Mouse (Mus musculus) forebrain, embryonic 12.5 days (tissue): ENCODE measurements around the gene Ptgir. TPM values are rescaled to one million over a fixed set of nuclear protein-coding genes. Genes with fewer than 3 reads are reported as not detected.

Experiments
- ATAC-seq: fragments of 200-750 bp; cut with Nextera tagmentation; 2 replicates; pipeline ENCODE4 v1.8.0; 2017; ENCODE audit warnings: moderate TSS enrichment; ENCODE audit not compliant: low FRiP score
- H3K27ac ChIP-seq: fragments of 300-500 bp; sonication (generic); 2 replicates; pipeline ENCODE4 v1.5.1; 2016; ENCODE audit warnings: mild to moderate bottlenecking
- H3K27me3 ChIP-seq: fragments of 300-500 bp; sonication (generic); 2 replicates; pipeline ENCODE4 v1.6.1; 2016; ENCODE audit warnings: mild to moderate bottlenecking
- H3K36me3 ChIP-seq: fragments of 300-500 bp; sonication (generic); replicated peaks from 2 replicates; pipeline ENCODE4 v1.6.1; 2016; ENCODE audit warnings: mild to moderate bottlenecking
- H3K4me1 ChIP-seq: fragments of 300-500 bp; sonication (generic); 2 replicates; pipeline ENCODE4 v1.6.1; 2016
- H3K4me2 ChIP-seq: fragments of 300-500 bp; sonication (generic); 2 replicates; pipeline ENCODE4 v1.6.1; 2016; ENCODE audit warnings: mild to moderate bottlenecking, moderate library complexity
- H3K4me3 ChIP-seq: fragments of 300-500 bp; sonication (generic); replicated peaks from 2 replicates; pipeline ENCODE4 v1.5.1; 2016; ENCODE audit warnings: mild to moderate bottlenecking
- H3K9ac ChIP-seq: fragments of 300-500 bp; sonication (generic); 2 replicates; pipeline ENCODE4 v1.6.1; 2016; ENCODE audit warnings: mild to moderate bottlenecking
- H3K9me3 ChIP-seq: fragments of 300-500 bp; sonication (generic); 2 replicates; pipeline ENCODE4 v1.6.1; 2016
- WGBS: fragments of 180-500 bp; shearing (Covaris S2); methylation state at CpG from one replicate; pipeline ENCODE4 v1.1.7; 2016; 5-methylcytosine and 5-hydroxymethylcytosine counted together
- polyA plus RNA-seq: library from polyadenylated mRNA; unstranded; fragments of >200 nt; fragmentation: Nextera tagmentation; extraction: Ambion mirVana; gene quantifications from 2 replicates; pipeline ENCODE4 v1.2.1, GENCODE M21; 2016

The Ptgir gene
- polyA plus RNA-seq, 1 experiment from 2014 or later, result 0.51 TPM

DNA sequence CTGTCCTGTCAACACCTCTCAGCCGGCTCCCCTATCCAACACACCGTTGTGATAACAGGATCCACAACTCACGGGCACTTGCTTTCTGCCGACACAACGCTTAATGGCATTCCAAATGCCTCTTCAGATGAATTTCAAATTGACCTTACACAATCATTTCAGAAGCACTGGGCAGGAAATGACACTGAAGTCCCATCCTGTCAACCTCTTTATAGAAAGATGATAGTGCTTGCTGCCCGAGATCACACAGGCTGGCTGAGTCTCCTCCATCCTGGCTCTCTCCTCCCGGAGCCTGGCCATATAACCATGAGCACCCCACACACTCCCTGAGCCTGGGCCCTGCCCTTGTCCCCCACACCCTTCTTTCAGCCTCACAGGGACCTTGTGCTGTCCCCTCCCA lies 1.6 kb downstream of the Ptgir start:
- H3K4me1 ChIP-seq, result peaks cover 19% of the 10 kb centered on the region
- H3K4me3 ChIP-seq, result no peak overlapping the region
- no peak overlapping the region for H3K27ac ChIP-seq
- no peak overlapping the region for H3K9ac ChIP-seq
- ATAC-seq, result no peak
- H3K9me3 ChIP-seq, result no peaks in the 10 kb centered on the region
- H3K27me3 ChIP-seq, result no peaks in the 10 kb centered on the region
- WGBS, result 78% methylated on average over 7 of the region's 7 CpGs
- H3K4me2 ChIP-seq, result no peak overlapping the region
- no peaks in the 10 kb centered on the region for H3K36me3 ChIP-seq

DNA sequence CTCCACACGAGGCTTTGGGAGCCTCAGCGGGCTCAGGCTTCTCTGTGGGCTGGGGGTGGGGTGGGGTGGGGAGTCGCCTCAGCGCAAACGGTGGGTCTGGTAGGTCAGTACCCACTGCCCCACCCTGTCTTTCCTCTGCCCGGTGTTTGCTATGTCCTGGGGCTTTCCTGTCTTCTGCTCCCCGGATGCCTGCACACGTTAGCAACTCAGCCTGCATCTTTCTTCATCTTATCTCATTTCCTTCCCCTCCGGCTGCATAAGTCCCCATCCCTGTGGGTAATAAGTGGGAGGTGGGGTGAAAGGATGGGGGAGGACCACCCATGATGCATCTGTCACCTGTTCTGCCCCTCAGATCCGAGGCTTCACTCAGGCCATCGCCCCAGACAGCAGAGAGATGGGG lies 2.1 kb downstream of the Ptgir start:
- no peak for ATAC-seq
- Histone ChIP-seq H3K9me3 (no peaks in the 10 kb centered on the region), H3K27me3 (no peaks in the 10 kb centered on the region), H3K4me1 (peaks cover 19% of the 10 kb centered on the region), H3K4me2 (no peak overlapping the region), H3K36me3 (no peaks in the 10 kb centered on the region), H3K27ac (no peak overlapping the region), H3K9ac (no peak overlapping the region), H3K4me3 (no peak overlapping the region)
- 62% methylated on average over 11 of the region's 11 CpGs for WGBS

DNA sequence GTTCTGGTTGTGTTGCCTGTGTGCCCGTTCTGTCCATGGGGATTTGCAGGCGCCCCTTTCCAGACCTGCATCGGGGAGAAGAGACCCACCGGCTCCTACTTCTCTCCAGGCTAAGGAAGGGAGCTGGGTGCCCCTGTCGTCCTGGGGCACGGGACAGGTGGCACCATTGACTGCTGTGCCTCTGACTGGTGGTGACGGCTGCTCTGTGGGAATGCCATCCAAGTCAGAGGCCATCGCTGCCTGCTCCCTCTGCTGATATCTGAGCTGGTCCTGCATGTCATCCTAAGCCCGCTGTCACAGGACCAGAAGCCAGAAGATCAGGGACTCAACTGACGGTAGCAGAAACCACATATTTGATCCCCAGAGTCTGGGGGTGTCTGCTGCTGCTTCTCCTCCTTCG lies 2.6 kb downstream of the Ptgir start:
- H3K36me3 ChIP-seq, result 0 out of 2 replicates have a peak, but pooled peaks cover under 1% of the 10 kb centered on the region
- H3K4me2 ChIP-seq, result no peak overlapping the region
- H3K9me3 ChIP-seq, result no peaks in the 10 kb centered on the region
- H3K4me3 ChIP-seq, result no peak overlapping the region
- peaks cover 19% of the 10 kb centered on the region for H3K4me1 ChIP-seq
- no peak overlapping the region for H3K9ac ChIP-seq
- no peaks in the 10 kb centered on the region for H3K27me3 ChIP-seq
- H3K27ac ChIP-seq, result no peak overlapping the region
- 68% methylated on average over 11 of the region's 11 CpGs for whole genome bisulfite sequencing
- ATAC-seq, result no peak

DNA sequence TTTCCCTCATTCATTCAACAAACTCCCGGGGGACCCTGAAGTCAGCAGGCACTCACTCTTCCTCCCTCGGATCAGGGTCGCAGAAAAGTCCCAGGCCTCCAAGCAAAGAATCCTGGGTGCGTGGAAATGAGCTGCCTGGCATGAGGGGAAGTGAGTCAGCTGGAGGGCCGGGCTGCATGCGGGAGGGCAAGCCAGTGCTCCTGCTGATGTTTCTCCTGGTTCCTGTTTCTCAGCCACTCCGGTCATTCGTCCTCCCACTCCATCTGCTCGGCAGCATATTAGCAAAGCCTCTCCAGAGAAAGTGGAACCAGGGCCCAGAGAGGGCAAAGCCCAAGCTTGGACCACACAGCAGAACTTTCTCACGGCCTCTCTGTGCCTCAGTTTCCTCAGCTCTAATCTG lies 3.6 kb downstream of the Ptgir start:
- Histone ChIP-seq H3K4me1 (peaks cover 19% of the 10 kb centered on the region), H3K27ac (no peak overlapping the region), H3K36me3 (peaks cover 10% of the 10 kb centered on the region), H3K9me3 (no peaks in the 10 kb centered on the region), H3K27me3 (no peaks in the 10 kb centered on the region), H3K4me2 (no peak overlapping the region), H3K9ac (no peak overlapping the region), H3K4me3 (no peak overlapping the region)
- 65% methylated on average over 10 of the region's 10 CpGs for WGBS
- ATAC-seq, result no peak

DNA sequence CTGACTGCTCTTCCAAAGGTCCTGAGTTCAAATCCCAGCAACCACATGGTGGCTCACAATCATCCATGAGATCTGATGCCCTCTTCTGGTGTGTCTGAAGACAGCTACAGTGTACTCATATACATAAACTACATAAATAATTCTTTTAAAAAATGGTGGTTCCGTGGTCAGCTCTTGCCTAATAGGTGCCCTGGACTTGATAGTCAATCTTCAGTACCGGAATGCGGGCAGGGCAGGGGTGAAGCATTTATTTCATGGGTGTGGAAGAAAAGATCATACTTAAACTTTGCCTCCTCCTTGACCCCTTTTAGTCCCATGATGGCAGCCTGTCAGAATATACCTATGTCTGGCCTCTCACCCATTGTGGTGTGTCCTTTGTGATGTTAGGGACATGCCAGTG lies 5.6 kb downstream of the Ptgir start:
- 0 out of 2 replicates have a peak, but pooled peaks cover 4% of the 10 kb centered on the region for H3K4me1 ChIP-seq
- no peak overlapping the region for H3K4me3 ChIP-seq
- no peak for ATAC-seq
- H3K27me3 ChIP-seq, result no peaks in the 10 kb centered on the region
- no peak overlapping the region for H3K9ac ChIP-seq
- H3K4me2 ChIP-seq, result no peak overlapping the region
- WGBS, result 97% methylated on average over 3 of the region's 3 CpGs
- H3K9me3 ChIP-seq, result no peaks in the 10 kb centered on the region
- H3K36me3 ChIP-seq, result peaks cover 29% of the 10 kb centered on the region
- no peak overlapping the region for H3K27ac ChIP-seq

DNA sequence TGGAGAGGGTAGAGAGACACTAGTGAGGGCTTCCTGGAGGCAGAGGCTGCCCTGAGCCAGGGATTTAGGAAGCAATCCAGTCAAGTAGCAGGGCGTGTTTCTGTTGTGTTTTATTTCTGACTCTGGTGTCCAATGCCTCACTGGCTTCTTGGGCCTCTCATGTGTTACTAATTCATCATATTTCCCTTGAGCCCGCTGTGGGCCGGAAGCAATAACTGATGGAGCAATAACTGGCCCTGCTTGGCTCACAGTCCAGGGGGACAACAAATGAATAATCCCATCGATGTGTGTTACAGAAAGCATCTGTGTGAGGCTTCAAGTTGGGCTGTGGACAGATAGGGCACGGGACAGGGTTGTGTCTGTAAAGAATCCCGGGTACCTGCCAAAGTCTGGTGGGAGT lies 6.1 kb downstream of the Ptgir start:
- Histone ChIP-seq H3K4me1 (0 out of 2 replicates have a peak, but pooled peaks cover 4% of the 10 kb centered on the region), H3K9ac (no peak overlapping the region), H3K9me3 (no peaks in the 10 kb centered on the region), H3K27me3 (no peaks in the 10 kb centered on the region), H3K4me2 (no peak overlapping the region), H3K36me3 (peaks cover 33% of the 10 kb centered on the region), H3K4me3 (no peak overlapping the region), H3K27ac (no peak overlapping the region)
- 89% methylated on average over 6 of the region's 6 CpGs for WGBS
- no peak for ATAC-seq

DNA sequence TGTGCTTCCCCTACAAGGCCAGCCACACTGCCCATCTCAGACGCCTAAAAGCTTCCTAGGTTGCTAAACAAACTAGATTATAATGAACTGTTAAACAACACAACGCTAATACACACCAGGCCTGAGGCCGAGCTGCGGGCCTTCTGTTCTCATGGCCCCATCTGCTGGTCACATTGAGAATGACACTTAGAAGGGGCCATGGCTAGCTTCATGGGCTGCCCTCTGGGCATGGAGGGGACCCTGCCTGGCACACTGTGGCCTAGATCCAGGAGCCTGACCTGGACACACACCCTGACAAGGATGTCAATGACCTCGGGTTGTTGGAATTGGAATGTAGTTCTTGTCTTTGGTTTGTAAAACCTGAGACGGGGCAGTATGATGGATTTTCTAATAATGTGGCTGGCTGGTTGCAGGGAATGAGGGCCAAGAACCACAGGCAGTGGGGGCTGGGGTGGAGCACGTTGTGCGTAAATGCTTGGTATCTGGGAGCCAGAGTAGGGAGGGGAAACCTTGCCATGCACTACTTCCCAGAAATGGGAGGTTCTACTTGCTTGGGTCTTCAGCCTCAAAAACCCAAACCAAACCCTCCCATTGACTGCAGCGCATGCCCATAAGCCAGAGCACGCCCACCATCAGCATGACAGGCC lies 7.6 kb downstream of the Ptgir start:
- Histone ChIP-seq H3K27me3 (no peaks in the 10 kb centered on the region), H3K27ac (no peak overlapping the region), H3K4me3 (no peak overlapping the region), H3K9ac (no peak overlapping the region), H3K4me2 (no peak overlapping the region), H3K4me1 (peaks cover 2% of the 10 kb centered on the region; the same call in 1 of the 2 replicates), H3K9me3 (no peaks in the 10 kb centered on the region), H3K36me3 (peaks cover 49% of the 10 kb centered on the region)
- ATAC-seq, result peak; percentile 72
- 41% methylated on average over 10 of the region's 10 CpGs for WGBS

DNA sequence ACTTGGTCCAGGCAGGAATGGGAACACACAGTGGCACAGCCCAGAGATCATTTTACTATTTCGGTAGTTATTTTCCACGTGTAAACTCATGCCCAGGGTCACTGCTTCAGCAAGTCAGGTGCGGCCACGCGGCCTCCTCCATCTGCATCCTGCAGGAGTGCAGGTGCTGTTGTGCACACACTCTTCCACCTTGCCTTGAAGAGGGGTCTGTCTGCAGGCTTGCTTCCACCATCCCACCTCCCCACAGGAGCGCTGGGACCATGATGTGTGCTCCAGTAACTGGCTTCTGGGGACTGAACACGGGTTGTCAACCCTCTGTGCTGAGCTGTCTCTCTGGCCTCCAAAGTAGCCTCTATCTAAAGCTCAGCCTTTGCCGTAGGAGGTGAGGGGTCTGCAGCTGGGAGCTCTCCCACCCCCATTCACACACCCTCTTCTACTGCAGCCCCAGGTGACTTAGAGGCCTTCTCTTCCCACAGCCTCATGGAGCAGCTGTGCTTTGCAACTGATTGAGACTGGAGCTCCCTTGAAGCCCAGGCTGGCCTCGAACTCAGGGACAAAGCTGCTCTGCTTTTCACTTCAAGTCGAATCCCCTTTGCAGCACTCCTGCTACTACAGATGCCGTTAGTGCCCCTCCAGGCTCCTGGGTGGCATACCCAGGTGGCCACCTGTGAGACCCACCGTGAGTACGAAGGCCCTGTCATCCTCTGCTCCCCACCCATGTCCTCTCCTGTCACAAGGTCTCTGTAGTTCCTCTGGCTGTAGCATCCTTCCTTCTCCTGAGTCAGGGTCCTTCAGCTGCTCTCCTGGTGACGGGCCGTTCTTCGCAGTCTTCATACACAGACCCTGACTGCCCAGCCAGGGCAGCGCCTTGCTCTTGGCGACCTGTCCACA lies 8.4 kb downstream of the Ptgir start:
- Histone ChIP-seq H3K4me3 (no peak overlapping the region), H3K4me1 (peaks cover 9% of the 10 kb centered on the region), H3K27ac (peak overlapping the region; percentile 14; the same call in 1 of the 2 replicates), H3K9me3 (no peaks in the 10 kb centered on the region), H3K27me3 (no peaks in the 10 kb centered on the region), H3K9ac (no peak overlapping the region), H3K4me2 (no peak overlapping the region), H3K36me3 (peaks cover 57% of the 10 kb centered on the region)
- 85% methylated on average over 18 of the region's 18 CpGs for WGBS
- ATAC-seq, result no peak

DNA sequence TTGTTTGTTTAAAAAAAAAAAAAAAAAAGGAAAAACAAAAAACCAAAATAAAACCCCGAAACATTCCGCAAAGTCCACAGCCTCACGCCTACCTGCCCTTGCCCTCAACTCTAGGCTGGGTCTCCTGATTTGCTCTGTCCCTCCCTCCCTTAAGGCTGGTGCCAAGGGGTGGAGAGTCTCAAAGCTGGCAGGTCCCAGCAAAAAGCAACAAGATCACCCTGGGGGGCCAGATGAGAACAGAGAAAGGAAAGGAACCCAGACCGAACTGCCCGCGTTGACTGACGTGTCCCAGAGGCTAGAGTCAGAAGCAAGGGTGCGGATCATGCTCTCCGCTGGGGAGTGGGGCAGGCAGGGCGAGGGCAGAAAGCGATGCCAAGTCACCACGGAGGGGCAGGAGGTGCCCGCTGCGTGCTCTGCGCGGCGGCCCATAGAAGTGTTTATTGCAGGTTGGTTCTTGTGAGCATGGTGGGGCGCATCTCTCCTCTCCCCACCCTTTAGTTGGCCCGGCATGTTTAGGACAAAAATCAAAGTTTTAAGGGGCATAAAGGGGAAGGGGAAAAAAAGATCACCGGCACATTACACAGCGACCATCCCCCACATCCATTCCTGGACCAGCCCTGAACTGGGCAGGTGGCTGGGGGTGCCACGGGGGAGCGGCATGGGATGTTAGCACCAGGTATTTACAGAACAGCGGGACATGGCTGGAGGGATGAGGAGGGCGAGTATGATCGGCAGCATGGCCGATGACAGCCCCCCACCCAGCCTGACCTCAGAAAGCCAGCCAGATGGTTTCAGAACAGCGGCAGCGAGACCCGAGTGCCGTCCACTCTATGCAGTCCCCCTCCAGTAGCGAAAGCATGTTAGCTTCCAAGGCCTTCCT lies 9.4 kb downstream of the Ptgir start:
- 94% methylated on average over 32 of the region's 32 CpGs for WGBS
- Histone ChIP-seq H3K27me3 (no peaks in the 10 kb centered on the region), H3K4me3 (no peak overlapping the region), H3K36me3 (peaks cover 61% of the 10 kb centered on the region), H3K4me2 (no peak overlapping the region), H3K4me1 (peaks cover 19% of the 10 kb centered on the region), H3K27ac (peak overlapping the region; percentile 21; the same call in 1 of the 2 replicates), H3K9ac (no peak overlapping the region), H3K9me3 (no peaks in the 10 kb centered on the region)
- ATAC-seq, result no peak

DNA sequence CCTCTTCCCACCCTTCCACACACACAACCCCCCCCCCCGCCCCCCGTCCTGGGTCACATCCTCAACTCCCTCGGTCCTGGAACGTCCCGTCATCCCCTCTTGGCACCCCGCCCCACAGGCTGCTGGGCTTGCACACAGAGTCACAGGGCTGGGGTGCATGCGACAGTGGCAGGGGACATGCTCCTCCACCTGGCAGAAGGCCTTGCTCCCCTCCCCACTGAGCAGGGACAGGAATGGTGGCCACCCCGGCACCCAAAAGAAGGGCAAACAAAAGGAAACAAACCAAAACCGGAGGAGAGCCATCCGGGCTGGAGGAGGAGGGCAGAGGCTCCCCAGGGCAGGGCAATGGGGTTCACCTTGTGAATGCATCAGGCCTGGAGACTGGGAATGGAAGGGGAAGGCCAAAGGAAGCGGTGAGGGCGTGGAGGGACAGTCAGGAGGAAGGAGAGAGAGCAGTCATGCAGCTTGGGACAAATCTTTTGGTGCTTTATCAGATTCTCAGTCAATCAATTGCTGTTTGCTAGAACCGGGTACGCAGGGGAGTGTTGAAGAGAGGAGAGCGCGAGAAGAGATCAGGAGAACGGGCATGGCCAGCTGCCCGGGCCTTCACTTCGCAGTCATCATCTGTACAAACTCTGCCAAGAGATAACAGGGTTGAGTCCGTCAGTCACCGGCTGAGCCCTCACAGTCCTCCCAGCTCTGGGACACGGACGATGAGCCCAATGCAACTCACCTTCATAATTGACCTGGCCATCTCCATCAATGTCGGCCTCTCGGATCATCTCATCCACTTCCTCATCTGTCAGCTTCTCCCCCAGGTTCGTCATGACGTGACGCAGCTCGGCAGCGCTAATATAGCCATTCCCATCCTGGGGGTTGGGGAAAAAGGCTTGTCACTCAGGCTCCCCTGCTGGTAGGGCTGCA lies 10.3 kb downstream of the Ptgir start:
- Histone ChIP-seq H3K36me3 (peaks cover 61% of the 10 kb centered on the region), H3K4me2 (no peak overlapping the region), H3K27ac (peak overlapping the region; percentile 21; the same call in 1 of the 2 replicates), H3K4me1 (peaks cover 28% of the 10 kb centered on the region), H3K9me3 (no peaks in the 10 kb centered on the region), H3K4me3 (no peak overlapping the region), H3K27me3 (no peaks in the 10 kb centered on the region), H3K9ac (no peak overlapping the region)
- no peak for ATAC-seq
- 89% methylated on average over 30 of the region's 30 CpGs for WGBS

DNA sequence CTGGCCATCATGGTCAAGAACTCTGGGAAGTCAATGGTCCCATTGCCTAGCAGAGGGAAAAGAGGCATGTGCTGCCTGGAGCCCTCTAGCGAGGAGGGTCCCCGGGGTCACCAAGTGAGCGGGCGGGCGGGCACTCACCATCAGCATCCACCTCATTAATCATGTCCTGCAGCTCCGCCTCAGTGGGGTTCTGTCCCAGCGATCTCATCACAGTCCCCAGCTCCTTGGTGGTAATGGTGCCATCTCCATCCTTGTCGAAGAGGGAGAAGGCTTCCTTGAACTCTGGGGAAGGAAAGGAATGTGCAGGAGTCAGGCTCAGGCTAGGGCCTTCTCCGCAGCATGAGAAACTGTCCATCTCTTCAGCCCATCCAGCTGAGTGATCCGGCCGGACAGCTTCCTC lies 11.2 kb downstream of the Ptgir start:
- no peak overlapping the region for H3K9ac ChIP-seq
- 88% methylated on average over 11 of the region's 11 CpGs for WGBS
- no peak overlapping the region for H3K4me3 ChIP-seq
- no peak overlapping the region for H3K4me2 ChIP-seq
- H3K36me3 ChIP-seq, result peaks cover 61% of the 10 kb centered on the region
- H3K27me3 ChIP-seq, result no peaks in the 10 kb centered on the region
- H3K4me1 ChIP-seq, result peaks cover 37% of the 10 kb centered on the region
- no peaks in the 10 kb centered on the region for H3K9me3 ChIP-seq
- no peak for ATAC-seq
- H3K27ac ChIP-seq, result no peak overlapping the region
